Mouse (Mus musculus): Measurements from ENCODE around the gene Tpcn1. TPM values are rescaled to one million over a fixed set of nuclear protein-coding genes. Genes with fewer than 3 reads are reported as not detected.

Tpcn1 gene
- total RNA-seq, 4 experiments from 2014 or later: 34.8 to 36.7 (median 36.3) TPM

GRCm38 (mm10) chr5:120579211-120579897 lies 9.1 kb downstream of the Tpcn1 start:
- DNase-seq (ENCODE audit: low spot score): peak; percentile 68

- peak; percentile 72 for DNase-seq (ENCODE audit: low spot score)
Observed at GRCm38 (mm10) chr5:120578504-120579081, 9.9 kb downstream of the Tpcn1 start.

- DNase-seq (ENCODE audit: low spot score): no peak
Observed at GRCm38 (mm10) chr5:120577935-120578441, 10.5 kb downstream of the Tpcn1 start.

- DNase-seq (ENCODE audit: low spot score): no peak
Observed at GRCm38 (mm10) chr5:120576781-120577301, 11.6 kb downstream of the Tpcn1 start.

- DNase-seq (ENCODE audit: low spot score): no peak
Observed at GRCm38 (mm10) chr5:120574469-120575063, 13.9 kb downstream of the Tpcn1 start.

GRCm38 (mm10) chr5:120571056-120571740 lies 17.3 kb downstream of the Tpcn1 start:
- DNase-seq (ENCODE audit: low spot score): no peak

- no peak for DNase-seq (ENCODE audit: low spot score)
Observed at GRCm38 (mm10) chr5:120570289-120570897, 18.1 kb downstream of the Tpcn1 start.

- DNase-seq (ENCODE audit: low spot score): no peak
Observed at GRCm38 (mm10) chr5:120569791-120570190, 18.7 kb downstream of the Tpcn1 start.

GRCm38 (mm10) chr5:120568964-120569363 lies 19.5 kb downstream of the Tpcn1 start:
- DNase-seq (ENCODE audit: low spot score): no peak

GRCm38 (mm10) chr5:120568336-120568768 lies 20.1 kb downstream of the Tpcn1 start:
- no peak for DNase-seq (ENCODE audit: low spot score)

- no peak for DNase-seq (ENCODE audit: low spot score)
Observed at GRCm38 (mm10) chr5:120567761-120568211, 20.7 kb downstream of the Tpcn1 start.

- DNase-seq (ENCODE audit: low spot score): peak; percentile 63
Observed at GRCm38 (mm10) chr5:120567253-120567701, 21.2 kb downstream of the Tpcn1 start.

- peak; percentile 47 for DNase-seq (ENCODE audit: low spot score)
Observed at GRCm38 (mm10) chr5:120566681-120567252, 21.7 kb downstream of the Tpcn1 start.

GRCm38 (mm10) chr5:120566101-120566500 lies 22.4 kb downstream of the Tpcn1 start:
- DNase-seq (ENCODE audit: low spot score): peak; percentile 40

GRCm38 (mm10) chr5:120565171-120565905 lies 23.1 kb downstream of the Tpcn1 start:
- no peak for DNase-seq (ENCODE audit: low spot score)

- DNase-seq (ENCODE audit: low spot score): no peak
Observed at GRCm38 (mm10) chr5:120563914-120564311, 24.6 kb downstream of the Tpcn1 start.

- DNase-seq (ENCODE audit: low spot score): peak; percentile 79
Observed at GRCm38 (mm10) chr5:120562956-120563913, 25.2 kb downstream of the Tpcn1 start.

- peak; percentile 81 for DNase-seq (ENCODE audit: low spot score)
Observed at GRCm38 (mm10) chr5:120560616-120561311, 27.7 kb downstream of the Tpcn1 start.

All from heart, adult 8-10 months (tissue).